Mouse (Mus musculus): ENCODE measurements around the gene Cmip.

DNA sequence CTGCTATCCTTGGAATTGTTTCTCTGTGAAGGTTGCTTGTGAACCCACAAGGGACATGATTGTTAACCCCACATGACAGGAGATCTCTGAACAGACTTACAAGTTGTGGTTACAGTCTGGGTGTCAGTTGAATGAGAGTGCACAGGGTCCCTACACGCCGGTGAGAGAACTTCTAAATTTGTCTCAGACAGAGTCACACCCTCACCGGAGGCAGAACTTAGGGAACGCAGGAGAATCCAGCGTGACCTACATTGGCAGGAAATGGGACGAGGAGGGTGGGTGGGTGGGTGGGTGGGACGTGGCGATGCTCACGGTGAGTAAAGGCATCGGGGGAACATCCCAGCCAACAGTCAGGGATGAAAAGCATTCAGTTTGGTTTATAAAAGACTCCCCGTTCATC, 88.0 kb downstream of the Cmip start:
- TF ChIP-seq CTCF (IDR thresholded peaks at IDR 0.05; ENCODE audit: borderline replicate concordance, insufficient read depth, low read length) = no peak
- TF ChIP-seq POLR2A (IDR thresholded peaks at IDR 0.05; ENCODE audit: low read depth, low read length) = no peak
